Mouse (Mus musculus) adrenal gland, postnatal 14 days (tissue): ENCODE results near the gene Zbtb25. TPM values are rescaled to one million over a fixed set of nuclear protein-coding genes. Genes with fewer than 3 reads are reported as not detected.

Experiments used
- DNase-seq: peaks from one replicate; pipeline ENCODE4 v3.0.0; 2021; ENCODE audit warnings: mixed read lengths
- total RNA-seq: library from RNA; stranded (reverse); gene quantifications from 2 replicates; pipeline ENCODE4 v1.2.3, GENCODE M21; 2021

Zbtb25 gene
- total RNA-seq, 1 experiment from 2014 or later: 7.3 TPM

- peak; percentile 44 for DNase-seq
Observed at GRCm38 (mm10) chr12:76376649-76377048, 7.2 kb upstream of the Zbtb25 start.

- no peak for DNase-seq
Observed at GRCm38 (mm10) chr12:76375506-76375905, 6.1 kb upstream of the Zbtb25 start.

GRCm38 (mm10) chr12:76374911-76375310 lies 5.5 kb upstream of the Zbtb25 start:
- DNase-seq: no peak

GRCm38 (mm10) chr12:76373991-76374390 lies 4.6 kb upstream of the Zbtb25 start:
- DNase-seq: no peak

GRCm38 (mm10) chr12:76372881-76373818 lies 3.7 kb upstream of the Zbtb25 start:
- DNase-seq: peak; percentile 18

- no peak for DNase-seq
Observed at GRCm38 (mm10) chr12:76372046-76372445, 2.6 kb upstream of the Zbtb25 start.

- peak; percentile 91 for DNase-seq
Observed at GRCm38 (mm10) chr12:76370831-76371571, 1.6 kb upstream of the Zbtb25 start.

GRCm38 (mm10) chr12:76369978-76370830 lies 802 bp upstream of the Zbtb25 start, which contains the start of gene Zbtb1:
Gene Zbtb1, plus strand, starts transcription at chr12:76370266.
- DNase-seq: peak; percentile 91

- peak; percentile 76 for DNase-seq
Observed at GRCm38 (mm10) chr12:76368790-76369205, 604 bp downstream of the Zbtb25 start.

GRCm38 (mm10) chr12:76368201-76368789 lies 1.1 kb downstream of the Zbtb25 start:
- DNase-seq: no peak

GRCm38 (mm10) chr12:76367096-76367995 lies 2.1 kb downstream of the Zbtb25 start:
- DNase-seq: peak; percentile 55

- DNase-seq: no peak
Observed at GRCm38 (mm10) chr12:76366276-76366675, 3.1 kb downstream of the Zbtb25 start.

GRCm38 (mm10) chr12:76362303-76362676 lies 7.1 kb downstream of the Zbtb25 start:
- DNase-seq: no peak

GRCm38 (mm10) chr12:76361405-76362302 lies 7.7 kb downstream of the Zbtb25 start:
- DNase-seq: no peak

- DNase-seq: no peak
Observed at GRCm38 (mm10) chr12:76360868-76361267, 8.5 kb downstream of the Zbtb25 start.

- DNase-seq: no peak
Observed at GRCm38 (mm10) chr12:76349680-76350220, 19.7 kb downstream of the Zbtb25 start.

- peak; percentile 56 for DNase-seq
Observed at GRCm38 (mm10) chr12:76345759-76346455, 23.5 kb downstream of the Zbtb25 start.

GRCm38 (mm10) chr12:76341080-76341479 lies 28.3 kb downstream of the Zbtb25 start:
- DNase-seq: peak; percentile 67
